Mouse (Mus musculus) common myeloid progenitor, adult 5-6 weeks (primary cell): ENCODE data around the gene Ryr2. TPM values are rescaled to one million over a fixed set of nuclear protein-coding genes. Genes with fewer than 3 reads are reported as not detected.

Experiments
- ATAC-seq: replicated peaks from 2 replicates; pipeline ENCODE4 v1.8.0; 2016; ENCODE audit warnings: low read depth, mild to moderate bottlenecking, moderate TSS enrichment, inconsistent platforms; ENCODE audit not compliant: poor library complexity, severe bottlenecking
- total RNA-seq: library from RNA; stranded (forward); fragments of 200-1000, 187-1606 nt; gene quantifications from 2 replicates; pipeline ENCODE4 v1.2.3, GENCODE M21; 2017

The Ryr2 gene
- total RNA-seq, 1 experiment from 2014 or later = not detected

GRCm38 (mm10) chr13:12096382-12096932 lies 10.3 kb downstream of the Ryr2 start:
- ATAC-seq = no peak

GRCm38 (mm10) chr13:12094569-12094968 lies 12.2 kb downstream of the Ryr2 start:
- ATAC-seq = no peak

GRCm38 (mm10) chr13:12093146-12093545 lies 13.6 kb downstream of the Ryr2 start:
- no peak for ATAC-seq

- no peak for ATAC-seq
Observed at GRCm38 (mm10) chr13:12092379-12093107, 14.2 kb downstream of the Ryr2 start.

GRCm38 (mm10) chr13:12084112-12084475 lies 22.7 kb downstream of the Ryr2 start:
- no peak for ATAC-seq

GRCm38 (mm10) chr13:12083443-12084111 lies 23.2 kb downstream of the Ryr2 start:
- ATAC-seq = no peak

GRCm38 (mm10) chr13:12080590-12080989 lies 26.2 kb downstream of the Ryr2 start:
- no peak for ATAC-seq

- no peak for ATAC-seq
Observed at GRCm38 (mm10) chr13:12079536-12079935, 27.2 kb downstream of the Ryr2 start.

- no peak for ATAC-seq
Observed at GRCm38 (mm10) chr13:12074897-12075296, 31.8 kb downstream of the Ryr2 start.

GRCm38 (mm10) chr13:12072571-12072970 lies 34.2 kb downstream of the Ryr2 start:
- no peak for ATAC-seq

GRCm38 (mm10) chr13:12072112-12072511 lies 34.6 kb downstream of the Ryr2 start:
- no peak for ATAC-seq

GRCm38 (mm10) chr13:12070157-12071129 lies 36.3 kb downstream of the Ryr2 start:
- no peak for ATAC-seq

- no peak for ATAC-seq
Observed at GRCm38 (mm10) chr13:12064576-12064975, 42.2 kb downstream of the Ryr2 start.

- ATAC-seq = no peak
Observed at GRCm38 (mm10) chr13:12063561-12063960, 43.2 kb downstream of the Ryr2 start.

GRCm38 (mm10) chr13:12057357-12057771 lies 49.4 kb downstream of the Ryr2 start:
- no peak for ATAC-seq

- no peak for ATAC-seq
Observed at GRCm38 (mm10) chr13:12055913-12056312, 50.8 kb downstream of the Ryr2 start.

GRCm38 (mm10) chr13:12053910-12054309 lies 52.8 kb downstream of the Ryr2 start:
- ATAC-seq = no peak

GRCm38 (mm10) chr13:12050809-12051208 lies 55.9 kb downstream of the Ryr2 start:
- ATAC-seq = no peak

GRCm38 (mm10) chr13:12047059-12047458 lies 59.7 kb downstream of the Ryr2 start:
- ATAC-seq = no peak

GRCm38 (mm10) chr13:12044751-12045150 lies 62.0 kb downstream of the Ryr2 start:
- ATAC-seq = no peak
